Mouse (Mus musculus) mouse trophoblast stem cell (cell line): ENCODE results near the gene Cops4.

Source experiments
- in situ Hi-C, 2 experiments: fragments of 300-500 bp; cut with MseI, MboI; formaldehyde crosslinking; loops; 2 replicates in 1 of 2; 3 replicates in 1 of 2; pipeline ENCODE4 v1.15.1; 2025

Gene Cops4

GRCm38 (mm10) chr5:100518049-100519026, at the start of gene Cops4:
TSS of gene Cops4 (plus strand) at chr5:100518309.
- in situ Hi-C loops = no loop called here

- in situ Hi-C loops = no loop called here
Measured at GRCm38 (mm10) chr5:100476328-100476727, 41.8 kb upstream of the Cops4 start.

- in situ Hi-C loops = no loop called here
Measured at GRCm38 (mm10) chr5:100477604-100478003, 40.5 kb upstream of the Cops4 start.

GRCm38 (mm10) chr5:100483569-100483968, 34.5 kb upstream of the Cops4 start:
- in situ Hi-C loops = no loop called here

- in situ Hi-C loops = no loop called here
Measured at GRCm38 (mm10) chr5:100487120-100487519, 31.0 kb upstream of the Cops4 start.

- in situ Hi-C loops = no loop called here
Measured at GRCm38 (mm10) chr5:100488231-100488630, 29.9 kb upstream of the Cops4 start.

GRCm38 (mm10) chr5:100489340-100489739, 28.8 kb upstream of the Cops4 start:
- in situ Hi-C loops = no loop called here

GRCm38 (mm10) chr5:100491704-100492103, 26.4 kb upstream of the Cops4 start:
- in situ Hi-C loops = no loop called here

GRCm38 (mm10) chr5:100498436-100499180, 19.5 kb upstream of the Cops4 start:
- in situ Hi-C loops = no loop called here

GRCm38 (mm10) chr5:100499243-100499642, 18.9 kb upstream of the Cops4 start:
- in situ Hi-C loops = no loop called here

GRCm38 (mm10) chr5:100499831-100500304, 18.2 kb upstream of the Cops4 start:
- in situ Hi-C loops = no loop called here

- in situ Hi-C loops = no loop called here
Measured at GRCm38 (mm10) chr5:100500458-100500961, 17.6 kb upstream of the Cops4 start, which contains the start of gene Lin54. TSS of gene Lin54 (minus strand) at chr5:100500639.

- in situ Hi-C loops = no loop called here
Measured at GRCm38 (mm10) chr5:100501267-100501666, 16.8 kb upstream of the Cops4 start.

- in situ Hi-C loops = no loop called here
Measured at GRCm38 (mm10) chr5:100509247-100509646, 8.9 kb upstream of the Cops4 start.

- in situ Hi-C loops = no loop called here
Measured at GRCm38 (mm10) chr5:100512576-100512975, 5.5 kb upstream of the Cops4 start.

GRCm38 (mm10) chr5:100519027-100519411, 910 bp downstream of the Cops4 start:
- in situ Hi-C loops = no loop called here

- in situ Hi-C loops = no loop called here
Measured at GRCm38 (mm10) chr5:100520223-100520622, 2.1 kb downstream of the Cops4 start.

GRCm38 (mm10) chr5:100523331-100523730, 5.2 kb downstream of the Cops4 start:
- in situ Hi-C loops = no loop called here

GRCm38 (mm10) chr5:100524921-100525320, 6.8 kb downstream of the Cops4 start:
- in situ Hi-C loops = no loop called here

- in situ Hi-C loops = no loop called here
Measured at GRCm38 (mm10) chr5:100525620-100526019, 7.5 kb downstream of the Cops4 start.

- in situ Hi-C loops = no loop called here
Measured at GRCm38 (mm10) chr5:100526164-100526563, 8.1 kb downstream of the Cops4 start.

- in situ Hi-C loops = loop anchor here in 1 of 2 experiments (10.0 kb wide), 1 partner anchor 81 kb away; no protein-coding TSS in a partner anchor
Measured at GRCm38 (mm10) chr5:100535826-100536225, 17.7 kb downstream of the Cops4 start.
